Mouse (Mus musculus) adrenal gland, adult (tissue): ENCODE measurements around the gene Sdc3.
A peak's percentile ranks its signal among the peaks of the same experiment; 100 is the strongest.

Experiments
- DNase-seq, 2 experiments: peaks; one replicate each; pipeline ENCODE4 v3.0.0; 2022 to 2023; ENCODE audit warnings: low spot score in 1 of 2; ENCODE audit not compliant: inconsistent age in 2 of 2

Sdc3 gene

DNA sequence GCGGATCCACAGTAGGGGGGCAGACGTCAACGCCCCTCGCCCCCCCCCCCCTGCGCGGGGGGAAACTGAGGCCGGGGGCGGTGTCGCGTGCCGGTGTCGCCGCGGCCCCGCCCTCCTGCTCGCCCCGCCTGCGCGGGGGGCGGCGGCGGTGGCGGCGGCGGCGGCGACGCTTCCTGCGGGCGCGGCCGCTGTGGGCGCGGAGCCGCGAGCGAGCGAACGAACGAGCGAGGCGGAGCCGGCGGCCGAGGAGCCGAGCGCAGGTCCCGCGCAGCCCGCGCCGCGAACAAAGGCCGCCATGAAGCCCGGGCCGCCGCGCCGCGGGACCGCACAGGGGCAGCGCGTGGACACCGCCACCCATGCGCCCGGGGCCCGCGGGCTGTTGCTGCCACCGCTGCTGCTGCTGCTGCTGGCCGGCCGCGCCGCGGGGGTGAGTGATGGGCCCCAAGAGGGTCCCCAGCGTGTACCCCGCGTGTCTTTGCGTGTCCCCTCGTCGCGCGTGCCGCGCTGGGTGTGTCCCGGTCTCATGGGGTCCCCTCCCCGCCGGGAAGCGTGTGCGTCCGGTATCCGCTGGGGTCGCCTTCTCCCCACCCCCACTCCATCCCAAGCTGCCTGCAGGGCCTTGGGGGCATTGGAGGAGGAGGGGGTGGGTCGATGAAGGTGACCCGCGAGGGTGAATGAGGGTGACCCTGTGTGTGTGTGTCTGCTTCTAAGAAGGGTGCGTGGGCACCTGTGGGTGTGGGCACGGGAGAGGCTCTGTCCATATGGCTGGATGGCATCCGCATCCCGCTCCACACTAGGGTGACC is at the start of gene Sdc3:
Sdc3 (plus strand) TSS at position 162 of the 804 bp plus-strand sequence.
- DNase-seq = peak; percentile 68 to 80

GRCm38 (mm10) chr4:130744058-130744457 is 48.3 kb upstream of the Sdc3 start:
- no peak for DNase-seq

- peak; percentile 80 to 90 for DNase-seq
Measured at GRCm38 (mm10) chr4:130745561-130746306, 46.6 kb upstream of the Sdc3 start.

- DNase-seq = no peak
Measured at GRCm38 (mm10) chr4:130749566-130749965, 42.8 kb upstream of the Sdc3 start.

DNA sequence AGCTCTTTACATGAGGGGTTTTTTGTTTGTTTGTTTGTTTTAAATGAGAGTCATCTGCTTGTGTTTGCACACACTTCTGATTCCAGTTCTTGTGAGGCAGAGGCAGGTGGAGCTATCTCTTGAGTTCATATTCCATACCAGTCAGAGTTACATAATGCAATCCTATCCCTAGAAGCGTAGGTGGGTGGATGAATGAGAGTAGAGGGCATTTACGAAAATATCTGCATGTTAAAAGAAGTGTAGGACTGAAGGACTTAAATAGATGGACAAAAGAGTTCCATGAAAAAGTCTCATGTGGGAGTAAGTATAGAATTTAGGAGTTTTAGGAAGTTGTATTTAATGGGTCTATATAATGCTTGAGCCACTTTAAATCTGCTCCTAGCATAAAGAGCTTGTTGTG is 40.4 kb upstream of the Sdc3 start:
- DNase-seq = no peak

- peak; percentile 38 to 67 for DNase-seq
Measured at GRCm38 (mm10) chr4:130752591-130752990, 39.7 kb upstream of the Sdc3 start.

- peak; percentile 51 to 68 for DNase-seq
Measured at GRCm38 (mm10) chr4:130753755-130754154, 38.6 kb upstream of the Sdc3 start.

DNA sequence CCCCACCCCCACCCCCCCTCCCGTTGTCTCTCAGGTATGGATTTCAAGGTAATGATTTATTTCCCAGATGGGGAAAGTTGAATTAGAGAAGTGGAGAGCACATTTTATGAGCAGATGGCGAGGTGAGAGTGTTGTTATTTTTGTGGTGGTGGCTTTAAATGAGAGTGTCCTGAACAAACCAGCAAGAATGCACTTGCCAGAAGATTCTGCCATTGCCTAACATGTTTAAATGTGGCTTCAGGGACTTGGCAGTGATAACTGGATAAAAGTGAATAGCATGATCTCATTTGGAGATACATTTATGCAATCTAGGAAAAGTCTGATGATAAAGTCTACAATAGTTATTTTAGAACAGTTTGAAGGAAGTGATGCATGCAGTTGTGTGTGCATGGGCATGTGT is 37.6 kb upstream of the Sdc3 start:
- peak in 1 of 2 experiments; percentile 54 for DNase-seq

- no peak for DNase-seq
Measured at GRCm38 (mm10) chr4:130759875-130760274, 32.5 kb upstream of the Sdc3 start.

DNA sequence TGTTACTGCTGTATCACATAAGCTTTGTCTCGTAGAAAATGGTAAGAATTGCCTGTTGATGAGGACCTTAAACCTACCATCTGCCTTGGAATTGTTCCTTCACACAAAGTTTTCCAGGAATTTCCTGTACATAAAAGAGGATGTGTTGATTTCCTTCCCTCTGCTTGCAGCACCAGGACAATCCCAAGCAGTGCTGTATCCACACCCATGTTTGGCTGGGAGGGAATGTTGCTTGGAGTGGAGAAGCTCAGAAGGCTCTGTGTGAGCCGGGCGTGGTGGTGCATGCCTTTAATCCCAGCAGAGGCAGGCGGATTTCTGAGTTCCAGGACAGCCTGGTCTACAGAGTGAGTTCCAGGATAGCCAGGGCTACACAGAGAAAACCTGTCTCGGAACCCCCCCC is 30.5 kb upstream of the Sdc3 start:
- no peak for DNase-seq

DNA sequence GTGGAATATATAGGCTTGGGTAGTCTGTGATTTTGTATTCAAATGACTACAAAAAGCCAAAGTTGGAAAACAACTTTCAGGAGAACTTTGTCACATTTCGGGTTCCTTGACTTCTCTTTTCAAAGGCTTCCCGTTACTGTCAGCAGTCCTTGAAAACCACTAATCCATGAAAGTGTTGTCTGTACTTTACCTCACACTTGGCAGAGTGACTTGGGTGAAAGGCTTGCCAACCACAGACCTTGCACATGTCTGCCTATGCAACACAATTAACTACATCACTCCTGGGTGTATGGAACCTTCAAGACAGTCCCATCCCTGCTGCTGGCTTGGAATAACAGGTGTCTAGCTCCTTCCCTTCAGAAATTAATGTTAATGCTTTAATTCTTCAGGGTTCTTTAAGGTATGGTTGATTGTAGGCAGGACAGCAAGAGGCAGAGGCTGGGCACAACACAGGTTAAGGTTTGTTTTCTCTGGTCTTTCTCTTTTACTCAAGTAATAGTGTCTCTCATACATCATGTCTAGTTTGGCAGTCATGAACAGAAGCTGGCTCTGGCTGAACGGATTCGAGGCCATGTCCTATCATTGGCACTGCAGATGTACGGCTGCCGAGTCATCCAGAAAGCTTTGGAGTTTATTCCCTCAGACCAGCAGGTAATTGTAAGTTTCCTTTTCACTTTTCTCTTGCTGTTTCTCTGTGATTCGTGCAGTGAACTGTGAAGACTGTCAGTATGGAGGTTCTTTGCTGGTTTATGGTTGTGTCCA is 26.8 kb upstream of the Sdc3 start:
- DNase-seq = peak; percentile 55 to 83

- DNase-seq = no peak
Measured at GRCm38 (mm10) chr4:130766387-130766786, 25.9 kb upstream of the Sdc3 start.

GRCm38 (mm10) chr4:130766926-130767325 is 25.4 kb upstream of the Sdc3 start:
- DNase-seq = peak; percentile 56 to 84

DNA sequence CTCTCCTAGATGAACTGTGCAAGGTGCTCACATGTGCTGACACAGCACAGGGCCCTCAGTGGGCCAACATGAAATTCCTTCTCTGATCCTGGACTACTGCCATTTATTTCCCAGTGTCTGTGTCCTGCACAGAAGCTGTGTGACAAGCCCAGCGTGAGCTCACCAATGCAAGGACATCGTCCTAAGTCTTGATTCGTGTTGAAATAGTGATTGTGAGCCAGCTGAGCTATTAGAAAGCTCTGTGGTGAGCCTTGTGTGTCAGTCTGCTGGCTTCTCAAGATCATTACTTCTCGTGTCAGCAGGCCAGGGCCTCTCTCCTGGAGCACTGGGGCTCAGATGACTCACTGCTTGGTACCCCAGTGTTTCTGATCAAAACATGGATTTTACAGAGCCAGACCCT is 18.4 kb upstream of the Sdc3 start:
- DNase-seq = peak; percentile 35 to 82

DNA sequence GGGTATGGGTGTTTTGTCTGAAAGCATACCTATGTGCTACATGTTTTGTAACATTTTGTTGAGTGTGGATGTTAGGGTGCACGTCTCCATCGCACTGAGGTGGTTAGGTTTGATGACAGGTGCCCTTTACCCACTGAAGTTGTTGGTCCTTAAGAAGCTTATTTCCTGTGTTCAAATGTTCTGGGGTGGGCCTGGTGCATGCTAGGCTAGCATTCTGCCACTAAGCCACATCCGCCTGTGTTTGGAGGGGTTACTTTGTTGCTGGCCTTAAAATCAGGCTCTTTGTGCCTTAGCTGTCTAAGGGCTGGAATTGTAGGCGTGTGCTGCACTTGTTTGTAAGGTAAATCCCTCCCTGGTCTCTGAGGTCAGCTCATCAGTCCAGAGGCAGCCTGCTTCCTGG is 17.5 kb upstream of the Sdc3 start:
- DNase-seq = no peak

DNA sequence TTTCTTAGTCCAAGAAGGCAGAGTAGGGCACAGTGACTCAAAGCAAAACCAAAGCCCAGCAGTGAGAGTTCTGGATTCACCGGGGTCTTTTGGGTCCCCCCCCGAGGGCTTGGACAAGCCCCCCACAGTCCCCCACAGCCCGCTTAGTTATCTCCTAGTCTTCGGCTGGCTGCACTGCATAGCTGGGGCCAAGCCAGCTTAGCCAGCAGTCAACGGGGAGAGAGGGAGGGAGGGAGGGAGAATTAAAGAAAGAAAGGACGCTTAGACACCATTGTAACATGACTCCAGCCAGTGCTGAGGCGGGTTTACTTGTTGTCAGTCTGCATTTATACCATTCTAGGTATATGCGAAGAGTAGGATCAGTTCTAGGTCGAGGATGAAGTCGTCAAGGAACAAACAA is 14.7 kb upstream of the Sdc3 start:
- DNase-seq = no peak

- DNase-seq = peak; percentile 66 to 71
Measured at GRCm38 (mm10) chr4:130779037-130779436, 13.3 kb upstream of the Sdc3 start.

- no peak for DNase-seq
Measured at GRCm38 (mm10) chr4:130782492-130782891, 9.8 kb upstream of the Sdc3 start.

DNA sequence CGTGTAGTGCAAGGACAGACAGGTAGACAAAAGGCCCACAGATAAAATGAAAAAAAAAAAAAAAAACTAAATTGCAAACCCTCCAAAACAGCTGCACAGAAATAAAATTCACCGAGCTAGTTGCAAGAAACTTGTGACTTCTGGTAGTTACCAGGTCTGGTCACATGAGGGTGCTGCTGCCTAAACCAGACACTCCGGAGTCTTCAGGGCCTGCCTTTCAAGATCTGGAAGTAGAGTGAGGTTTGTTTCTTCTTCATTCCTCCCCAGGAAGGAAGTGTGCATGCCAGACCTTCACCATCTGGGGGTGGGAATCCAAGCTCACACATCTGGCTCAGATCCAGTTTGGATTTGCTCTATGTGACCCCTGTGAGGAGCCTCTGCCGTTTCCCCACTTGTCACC is 7.6 kb upstream of the Sdc3 start:
- DNase-seq = peak in 1 of 2 experiments; percentile 77

DNA sequence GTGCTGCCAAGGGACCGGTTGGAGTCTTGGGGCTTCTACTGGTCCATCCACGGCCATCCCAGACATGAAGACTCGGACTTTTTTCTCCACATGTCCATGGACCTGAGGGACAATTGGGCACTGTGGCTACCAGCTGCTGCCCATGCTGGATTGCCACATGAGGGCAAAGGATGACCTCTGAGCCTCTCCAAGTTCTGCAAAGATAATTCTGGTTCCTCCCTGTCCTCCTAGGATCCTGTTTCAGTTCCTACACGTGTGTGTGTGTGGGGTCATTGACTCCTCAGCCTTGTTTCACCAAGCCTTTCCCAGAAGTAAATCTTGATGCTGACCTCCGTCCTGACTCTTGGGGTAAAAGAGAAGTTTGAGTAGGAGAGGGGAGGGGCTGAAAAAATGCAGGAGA is 4.8 kb upstream of the Sdc3 start:
- no peak for DNase-seq

DNA sequence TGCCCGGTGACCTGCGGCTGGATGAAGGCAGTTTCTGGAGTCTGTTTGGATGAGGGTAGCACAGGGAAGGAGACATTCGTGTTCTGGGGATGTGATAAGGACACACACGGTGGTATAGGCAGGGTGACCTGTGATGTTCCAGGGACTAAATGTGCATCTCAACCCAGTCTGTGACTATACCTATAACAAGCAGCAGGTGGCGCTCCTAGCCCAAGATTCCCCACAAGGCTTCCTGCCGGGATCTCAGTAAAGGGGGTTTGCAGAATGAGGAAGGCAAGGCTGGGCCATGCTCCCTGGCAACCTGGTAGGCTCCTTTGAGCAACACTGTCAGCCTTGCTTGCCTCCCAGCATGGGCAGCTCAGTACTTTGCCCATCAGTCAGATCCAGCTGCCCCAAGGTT is 2.2 kb upstream of the Sdc3 start:
- DNase-seq = peak; percentile 87 to 97
